Mouse (Mus musculus): ENCODE results near the gene Cyp2d26. TPM values are rescaled to one million over a fixed set of nuclear protein-coding genes. Genes with fewer than 3 reads are reported as not detected.

Gene Cyp2d26
- not detected in 2 replicates for total RNA-seq (2017)

- ATAC-seq (ENCODE audit: extremely low read depth, insufficient number of reproducible peaks, low FRiP score, poor library complexity, severe bottlenecking): no peak
Observed at GRCm38 (mm10) chr15:82794277-82794676, at the start of gene Cyp2d26. Gene Cyp2d26, minus strand, starts transcription at chr15:82794294.

- no peak for ATAC-seq (ENCODE audit: extremely low read depth, insufficient number of reproducible peaks, low FRiP score, poor library complexity, severe bottlenecking)
Observed at GRCm38 (mm10) chr15:82839146-82839545, 45.1 kb upstream of the Cyp2d26 start.

- no peak for ATAC-seq (ENCODE audit: extremely low read depth, insufficient number of reproducible peaks, low FRiP score, poor library complexity, severe bottlenecking)
Observed at GRCm38 (mm10) chr15:82829917-82830316, 35.8 kb upstream of the Cyp2d26 start.

GRCm38 (mm10) chr15:82825866-82826265 is 31.8 kb upstream of the Cyp2d26 start:
- no peak for ATAC-seq (ENCODE audit: extremely low read depth, insufficient number of reproducible peaks, low FRiP score, poor library complexity, severe bottlenecking)

GRCm38 (mm10) chr15:82822347-82822746 is 28.3 kb upstream of the Cyp2d26 start:
- no peak for ATAC-seq (ENCODE audit: extremely low read depth, insufficient number of reproducible peaks, low FRiP score, poor library complexity, severe bottlenecking)

GRCm38 (mm10) chr15:82821657-82822056 is 27.6 kb upstream of the Cyp2d26 start:
- no peak for ATAC-seq (ENCODE audit: extremely low read depth, insufficient number of reproducible peaks, low FRiP score, poor library complexity, severe bottlenecking)

GRCm38 (mm10) chr15:82815296-82815695 is 21.2 kb upstream of the Cyp2d26 start:
- ATAC-seq (ENCODE audit: extremely low read depth, insufficient number of reproducible peaks, low FRiP score, poor library complexity, severe bottlenecking): no peak

GRCm38 (mm10) chr15:82814806-82815205 is 20.7 kb upstream of the Cyp2d26 start:
- ATAC-seq (ENCODE audit: extremely low read depth, insufficient number of reproducible peaks, low FRiP score, poor library complexity, severe bottlenecking): peak; percentile 48; the same call in 1 of the 2 replicates

GRCm38 (mm10) chr15:82814321-82814720 is 20.2 kb upstream of the Cyp2d26 start:
- no peak for ATAC-seq (ENCODE audit: extremely low read depth, insufficient number of reproducible peaks, low FRiP score, poor library complexity, severe bottlenecking)

- ATAC-seq (ENCODE audit: extremely low read depth, insufficient number of reproducible peaks, low FRiP score, poor library complexity, severe bottlenecking): no peak
Observed at GRCm38 (mm10) chr15:82810556-82810955, 16.5 kb upstream of the Cyp2d26 start.

GRCm38 (mm10) chr15:82809511-82809910 is 15.4 kb upstream of the Cyp2d26 start:
- ATAC-seq (ENCODE audit: extremely low read depth, insufficient number of reproducible peaks, low FRiP score, poor library complexity, severe bottlenecking): no peak

GRCm38 (mm10) chr15:82806969-82807763 is 13.1 kb upstream of the Cyp2d26 start:
- ATAC-seq (ENCODE audit: extremely low read depth, insufficient number of reproducible peaks, low FRiP score, poor library complexity, severe bottlenecking): no peak

- ATAC-seq (ENCODE audit: extremely low read depth, insufficient number of reproducible peaks, low FRiP score, poor library complexity, severe bottlenecking): peak; percentile 62; the same call in 1 of the 2 replicates
Observed at GRCm38 (mm10) chr15:82804708-82805639, 10.9 kb upstream of the Cyp2d26 start.

GRCm38 (mm10) chr15:82795936-82796440 is 1.9 kb upstream of the Cyp2d26 start:
- no peak for ATAC-seq (ENCODE audit: extremely low read depth, insufficient number of reproducible peaks, low FRiP score, poor library complexity, severe bottlenecking)

GRCm38 (mm10) chr15:82793868-82794267 is 226 bp downstream of the Cyp2d26 start:
- no peak for ATAC-seq (ENCODE audit: extremely low read depth, insufficient number of reproducible peaks, low FRiP score, poor library complexity, severe bottlenecking)

GRCm38 (mm10) chr15:82793454-82793853 is 640 bp downstream of the Cyp2d26 start:
- no peak for ATAC-seq (ENCODE audit: extremely low read depth, insufficient number of reproducible peaks, low FRiP score, poor library complexity, severe bottlenecking)

GRCm38 (mm10) chr15:82792566-82792965 is 1.5 kb downstream of the Cyp2d26 start:
- no peak for ATAC-seq (ENCODE audit: extremely low read depth, insufficient number of reproducible peaks, low FRiP score, poor library complexity, severe bottlenecking)

- no peak for ATAC-seq (ENCODE audit: extremely low read depth, insufficient number of reproducible peaks, low FRiP score, poor library complexity, severe bottlenecking)
Observed at GRCm38 (mm10) chr15:82784581-82784980, 9.5 kb downstream of the Cyp2d26 start.

- no peak for ATAC-seq (ENCODE audit: extremely low read depth, insufficient number of reproducible peaks, low FRiP score, poor library complexity, severe bottlenecking)
Observed at GRCm38 (mm10) chr15:82783800-82784199, 10.3 kb downstream of the Cyp2d26 start.
